Mouse (Mus musculus) testis, adult 2 months (tissue): ENCODE results near the gene Acad12.

ENCODE experiments used
- CTCF ChIP-seq: fragments of 200-500 bp; IDR thresholded peaks from 2 replicates; pipeline ENCODE4 v1.5.1; 2012; ENCODE audit warnings: low read depth, mild to moderate bottlenecking, inconsistent platforms, low read length, moderate library complexity; ENCODE audit not compliant: control insufficient read depth, insufficient read depth, insufficient replicate concordance
- POLR2A ChIP-seq: fragments of 200-500 bp; IDR thresholded peaks from 2 replicates; pipeline ENCODE4 v1.6.1; 2012; ENCODE audit warnings: low read depth, mild to moderate bottlenecking, inconsistent platforms, low read length, moderate library complexity; ENCODE audit not compliant: control insufficient read depth

GRCm38 (mm10) chr5:121598871-121599610 lies 19.7 kb downstream of the Acad12 start:
- TF ChIP-seq POLR2A (no peak), CTCF (no peak)
